Mouse (Mus musculus): Measurements from ENCODE around the gene App. TPM values are rescaled to one million over a fixed set of nuclear protein-coding genes. Genes with fewer than 3 reads are reported as not detected.

Gene App
- total RNA-seq, 2 experiments from 2014 or later: 249 to 394 TPM

DNA sequence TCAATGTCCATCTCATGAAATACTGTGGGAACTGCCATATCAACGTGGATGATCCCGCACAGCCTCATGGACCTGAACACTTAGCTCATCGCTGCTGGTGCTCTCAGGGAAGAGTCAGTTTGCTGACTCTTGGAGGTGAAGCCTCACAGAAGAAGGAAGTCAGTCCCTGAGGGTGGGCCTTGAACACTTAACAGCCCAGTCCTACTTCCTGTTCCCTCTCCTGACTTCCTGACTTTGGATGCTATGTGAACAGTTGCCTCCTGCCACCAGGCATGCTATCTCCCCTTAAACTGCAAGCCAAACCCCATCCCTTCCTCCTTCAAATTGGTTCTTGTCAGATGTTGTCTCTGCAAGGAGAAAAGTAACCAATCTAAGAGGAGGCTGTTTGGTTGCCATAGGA lies 188.2 kb downstream of the App start:
- ATAC-seq (ENCODE audit: poor library complexity, severe bottlenecking): peak; percentile 52

GRCm38 (mm10) chr16:84983428-84983827 lies 190.1 kb downstream of the App start:
- ATAC-seq (ENCODE audit: poor library complexity, severe bottlenecking): no peak

DNA sequence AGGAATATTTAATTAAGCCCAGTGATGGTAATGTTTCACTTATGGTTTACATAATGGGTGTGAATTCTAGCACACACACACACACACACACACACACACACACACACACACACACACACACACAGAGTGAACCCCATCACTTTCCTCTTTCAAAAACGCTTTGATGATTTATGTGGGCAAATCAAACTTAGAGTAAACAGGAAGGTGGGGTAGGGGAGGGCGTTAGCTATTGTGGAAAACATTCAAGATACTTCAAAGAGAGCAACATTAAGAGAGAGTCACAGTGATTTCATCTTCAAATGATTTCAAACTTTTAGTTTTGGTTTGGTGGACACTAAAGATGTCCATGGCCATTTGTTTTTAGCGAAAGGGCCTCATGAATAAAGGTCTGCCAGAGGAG lies 191.0 kb downstream of the App start:
- ATAC-seq (ENCODE audit: poor library complexity, severe bottlenecking): no peak

DNA sequence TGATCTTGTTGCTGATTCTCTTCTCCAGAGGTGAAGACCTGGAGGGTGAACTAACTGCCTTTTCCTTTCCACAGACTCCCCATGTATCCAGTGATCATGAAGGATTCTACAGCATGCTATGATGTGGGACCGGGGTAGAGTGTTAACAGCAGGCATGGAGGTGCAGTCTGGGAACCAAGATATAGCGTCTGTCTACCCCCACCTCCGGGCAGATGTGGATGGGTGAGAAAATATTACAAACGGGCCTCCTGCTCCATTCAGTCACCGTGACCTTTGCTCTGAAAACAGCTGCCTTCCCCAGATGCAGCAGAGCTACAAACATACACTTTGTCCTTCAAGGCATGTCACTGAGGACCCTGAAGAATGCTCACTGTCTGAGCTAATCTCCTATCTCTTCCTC lies 195.0 kb downstream of the App start:
- ATAC-seq (ENCODE audit: poor library complexity, severe bottlenecking): no peak

DNA sequence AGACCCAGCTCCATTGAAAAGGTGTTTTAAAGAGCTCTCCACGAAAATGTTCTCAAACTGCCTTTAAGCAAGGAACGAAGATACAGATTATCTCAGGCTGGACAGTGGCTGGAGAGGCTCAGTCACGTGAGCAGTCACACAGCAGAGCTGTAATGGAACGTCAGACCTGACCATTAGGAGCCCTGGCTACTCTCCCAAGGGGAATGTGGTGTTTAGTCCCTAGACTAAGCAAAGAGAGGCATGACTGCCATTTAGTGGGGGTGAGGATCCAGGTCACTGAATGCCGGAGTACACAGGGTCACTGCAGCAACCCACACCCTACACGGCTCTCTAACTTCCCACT lies 199.4 kb downstream of the App start:
- ATAC-seq (ENCODE audit: poor library complexity, severe bottlenecking): no peak

GRCm38 (mm10) chr16:84973446-84974175 lies 200.0 kb downstream of the App start:
- ATAC-seq (ENCODE audit: poor library complexity, severe bottlenecking): no peak

DNA sequence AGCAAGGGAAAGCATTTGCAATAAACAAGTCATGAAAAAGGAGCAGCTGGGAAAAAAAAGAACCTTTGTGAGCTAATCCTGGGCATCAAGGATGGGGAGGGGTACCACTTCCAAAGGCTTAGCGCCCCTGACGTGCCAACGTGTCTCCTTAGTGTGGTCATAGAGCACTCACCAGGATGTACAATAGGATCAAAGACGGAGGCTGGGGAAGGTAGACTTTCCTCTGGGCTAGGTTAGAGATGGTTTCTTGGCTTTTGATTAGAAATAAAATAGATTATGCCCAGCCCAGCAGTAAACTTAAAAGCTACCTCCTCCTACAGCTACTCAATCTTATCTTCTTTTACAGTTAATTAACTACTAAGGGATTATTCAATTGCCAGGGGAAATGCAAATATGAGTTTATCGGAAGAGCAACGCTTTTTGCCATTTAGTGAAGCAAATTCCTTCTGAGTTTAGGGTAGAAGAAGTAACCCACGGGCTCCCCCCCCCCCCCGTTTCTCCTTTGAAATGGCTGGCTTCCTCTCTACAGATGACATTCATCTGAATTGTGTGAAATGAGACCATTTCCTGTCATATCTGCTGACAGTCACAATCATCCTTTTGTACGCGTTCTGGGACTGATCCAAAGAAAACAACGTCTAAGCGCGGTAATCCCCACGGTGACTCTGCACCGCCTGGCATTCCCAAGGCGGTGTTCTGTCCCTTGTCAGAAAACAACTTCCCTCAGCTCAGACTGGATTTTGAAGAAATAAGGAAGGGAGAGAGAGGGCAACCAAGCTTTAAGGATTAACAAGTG lies 201.8 kb downstream of the App start:
- no peak for ATAC-seq (ENCODE audit: poor library complexity, severe bottlenecking)

- ATAC-seq (ENCODE audit: poor library complexity, severe bottlenecking): no peak
Observed at GRCm38 (mm10) chr16:84969026-84969425, 204.5 kb downstream of the App start.

DNA sequence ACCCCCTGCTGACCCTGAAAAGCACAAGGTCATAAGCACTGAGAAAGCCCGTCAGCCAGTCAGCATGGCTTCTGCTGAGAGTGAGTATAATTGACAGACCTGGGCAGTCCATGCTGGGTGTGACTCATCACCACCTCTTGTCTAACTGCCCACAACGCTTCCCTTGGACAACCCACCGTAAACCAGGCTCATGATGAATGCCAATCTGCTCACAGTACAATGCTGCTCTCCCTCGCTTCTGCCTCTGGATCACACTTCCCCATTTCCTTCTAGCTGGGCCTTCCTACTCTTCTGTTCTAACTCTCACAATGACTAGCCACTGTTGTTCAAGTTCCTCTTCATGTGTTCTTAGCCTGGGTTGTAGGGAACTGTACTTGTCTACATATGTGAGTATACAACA lies 206.6 kb downstream of the App start:
- ATAC-seq (ENCODE audit: poor library complexity, severe bottlenecking): peak; percentile 97

- ATAC-seq (ENCODE audit: poor library complexity, severe bottlenecking): no peak
Observed at GRCm38 (mm10) chr16:84966096-84966495, 207.5 kb downstream of the App start.

GRCm38 (mm10) chr16:84963960-84964359 lies 209.6 kb downstream of the App start:
- ATAC-seq (ENCODE audit: poor library complexity, severe bottlenecking): no peak

DNA sequence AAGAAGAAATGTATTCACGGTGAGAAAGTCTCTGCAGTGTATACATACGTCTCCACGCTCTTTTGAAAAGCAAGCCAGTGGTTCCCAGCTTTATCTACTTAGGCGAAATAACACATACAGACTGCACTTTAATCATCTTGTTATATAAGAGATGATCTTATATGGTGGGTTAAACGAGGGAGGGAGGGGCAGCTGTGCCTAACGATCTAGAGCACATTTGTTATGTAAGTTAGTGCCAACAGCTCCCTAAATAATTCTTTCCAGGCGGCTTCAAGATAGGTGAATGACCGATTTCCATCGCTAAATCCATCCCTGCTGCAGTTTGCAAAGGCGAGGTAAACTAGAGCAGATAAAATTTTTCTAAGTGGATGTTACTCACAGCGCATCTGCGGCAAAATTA lies 210.0 kb downstream of the App start:
- ATAC-seq (ENCODE audit: poor library complexity, severe bottlenecking): no peak

DNA sequence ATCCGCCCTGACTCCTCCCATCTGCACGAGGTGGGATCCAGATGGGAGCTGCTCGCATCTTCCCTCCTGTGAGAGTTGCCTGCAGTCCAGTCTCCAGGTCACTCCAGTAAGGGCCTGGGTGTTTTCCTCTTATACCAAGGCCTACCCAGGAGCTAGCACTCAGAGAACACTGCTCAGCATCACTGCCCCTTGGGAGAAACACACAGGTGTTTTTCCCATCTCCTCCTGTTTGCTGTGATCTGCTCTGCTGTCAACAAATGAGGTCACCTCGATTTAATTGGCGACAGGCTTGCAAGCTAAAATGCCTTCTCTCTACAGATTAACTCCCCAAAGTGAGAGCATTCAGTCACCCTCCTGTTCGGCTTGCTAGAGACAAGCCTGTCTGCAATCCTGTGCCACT lies 216.3 kb downstream of the App start:
- ATAC-seq (ENCODE audit: poor library complexity, severe bottlenecking): no peak

GRCm38 (mm10) chr16:84956690-84957089 lies 216.9 kb downstream of the App start:
- ATAC-seq (ENCODE audit: poor library complexity, severe bottlenecking): no peak

GRCm38 (mm10) chr16:84955840-84956239 lies 217.7 kb downstream of the App start:
- ATAC-seq (ENCODE audit: poor library complexity, severe bottlenecking): no peak

DNA sequence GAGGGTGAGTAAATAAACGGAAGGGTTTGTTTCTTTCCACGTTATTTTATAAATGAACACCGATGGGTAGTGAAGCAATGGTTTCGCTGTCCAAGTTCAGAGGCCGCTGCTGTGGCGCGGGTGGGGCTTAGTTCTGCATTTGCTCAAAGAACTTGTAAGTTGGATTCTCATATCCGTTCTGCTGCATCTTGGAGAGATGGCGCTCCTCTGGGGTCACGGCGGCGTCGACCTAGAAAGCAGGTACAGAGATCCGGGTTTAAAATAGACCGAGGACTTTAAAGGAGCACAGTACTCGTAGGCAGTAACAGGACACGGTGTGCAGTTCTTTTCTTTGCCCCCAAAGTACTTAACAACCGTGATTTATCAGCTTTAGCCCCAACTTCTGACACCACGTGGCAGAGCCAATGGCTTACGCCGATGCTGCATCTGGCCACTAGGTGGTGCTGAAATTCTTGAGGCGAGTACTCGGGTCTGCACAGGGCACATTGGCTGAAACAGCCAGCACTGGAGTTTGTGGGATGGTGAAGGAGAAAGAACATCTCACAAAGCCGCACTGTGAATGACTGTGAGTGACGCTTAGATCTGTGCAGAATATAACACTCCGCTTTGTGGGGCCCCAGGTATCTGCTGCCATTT lies 218.2 kb downstream of the App start:
- ATAC-seq (ENCODE audit: poor library complexity, severe bottlenecking): peak; percentile 96

DNA sequence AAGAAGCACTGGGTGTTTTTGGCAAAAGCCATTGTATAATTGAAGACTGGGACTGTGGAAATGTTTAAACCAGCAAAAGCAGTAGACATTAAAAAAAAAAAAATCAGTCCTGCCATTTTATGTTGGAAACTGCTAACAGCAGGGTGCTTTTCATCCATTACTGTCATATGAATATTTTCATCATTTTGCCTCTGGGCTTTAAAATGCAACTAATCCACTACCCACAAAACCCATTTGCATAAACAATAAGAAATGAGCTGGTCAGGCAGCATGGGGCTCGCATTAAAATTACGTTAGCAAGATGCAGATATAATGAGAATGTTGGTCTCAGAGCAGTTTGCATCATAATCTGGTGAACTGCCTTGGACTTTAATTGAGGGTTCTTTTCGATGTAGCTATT lies 242.5 kb downstream of the App start:
- no peak for ATAC-seq (ENCODE audit: poor library complexity, severe bottlenecking)

- ATAC-seq (ENCODE audit: poor library complexity, severe bottlenecking): no peak
Observed at GRCm38 (mm10) chr16:84927827-84928226, 245.7 kb downstream of the App start.

DNA sequence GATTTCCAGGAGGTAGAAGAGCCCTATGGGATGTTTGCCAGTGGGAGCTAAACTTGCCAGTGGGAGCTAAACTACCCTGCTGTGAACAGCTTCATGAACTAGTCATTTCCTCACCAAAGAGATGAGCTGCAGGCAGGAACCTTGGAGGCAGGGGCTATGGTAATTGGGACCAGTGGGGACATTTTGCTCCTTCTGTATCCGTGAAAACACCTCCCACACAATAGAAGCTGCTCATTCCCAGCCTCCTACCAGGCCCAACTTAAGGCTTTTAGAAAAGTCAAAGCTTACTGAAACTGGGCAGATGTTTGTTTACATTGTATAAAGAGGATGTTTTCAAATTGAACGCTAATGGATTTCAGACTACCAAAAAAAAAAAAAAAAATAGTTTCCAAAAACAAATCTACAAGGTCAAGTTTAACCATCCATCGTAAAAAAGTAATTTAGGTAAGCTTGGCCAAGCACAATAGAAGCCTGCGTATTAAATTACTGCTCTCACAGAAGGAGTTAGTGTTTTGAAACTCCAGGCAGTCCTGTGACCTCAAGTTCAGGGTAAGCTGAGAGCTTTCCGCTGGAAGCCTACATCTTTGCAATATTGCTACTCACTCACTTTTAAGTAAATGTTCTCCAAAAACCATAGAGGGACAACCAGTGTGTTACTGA lies 253.8 kb downstream of the App start:
- ATAC-seq (ENCODE audit: poor library complexity, severe bottlenecking): no peak

GRCm38 (mm10) chr16:84919087-84919486 lies 254.5 kb downstream of the App start:
- ATAC-seq (ENCODE audit: poor library complexity, severe bottlenecking): no peak

DNA sequence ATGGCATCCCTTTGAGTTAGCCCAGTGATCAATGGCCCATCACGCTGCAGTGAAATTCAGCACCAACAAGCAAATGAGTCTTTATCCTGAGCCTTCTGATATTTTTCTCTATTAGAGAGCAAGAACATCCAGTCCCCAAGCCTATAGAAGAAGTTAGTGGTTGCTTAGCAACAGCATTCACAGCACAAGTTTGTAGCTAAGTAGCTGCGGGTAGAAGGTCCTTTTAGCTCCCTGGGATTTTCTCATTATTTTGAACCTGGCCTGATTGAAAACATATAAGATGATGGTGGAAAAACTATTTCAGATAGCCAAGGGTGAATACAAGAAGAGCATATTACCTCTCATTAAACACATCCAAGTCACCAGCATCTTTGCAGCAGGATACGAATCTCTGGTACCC lies 256.8 kb downstream of the App start:
- no peak for ATAC-seq (ENCODE audit: poor library complexity, severe bottlenecking)
